Mouse (Mus musculus): ENCODE measurements around the gene Tshz2.

Tshz2 gene

GRCm38 (mm10) chr2:170043290-170043689 is 410.5 kb downstream of the Tshz2 start:
- DNase-seq (ENCODE audit: low read depth, low spot score): peak; percentile 94

DNA sequence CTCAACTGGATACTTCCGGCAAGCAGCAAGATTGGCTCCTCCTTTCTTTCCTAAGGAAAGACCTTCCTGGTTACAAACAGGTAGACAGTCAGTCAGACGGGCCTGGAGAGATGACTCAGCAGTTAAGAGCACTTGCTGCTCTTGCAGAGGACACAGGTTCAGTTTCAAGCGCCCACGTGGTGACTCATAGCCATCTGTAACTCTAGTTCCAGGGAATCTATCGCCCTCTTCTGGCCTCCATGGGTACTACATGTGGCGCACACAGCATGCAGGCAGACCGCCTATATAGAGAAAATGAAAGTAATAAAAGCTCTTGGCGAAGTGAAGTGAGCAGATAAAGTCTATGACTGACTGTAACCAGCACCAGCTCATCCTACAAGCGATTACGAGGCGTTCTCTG is 413.1 kb downstream of the Tshz2 start:
- DNase-seq (ENCODE audit: low read depth, low spot score): peak; percentile 98

GRCm38 (mm10) chr2:170046371-170047145 is 413.7 kb downstream of the Tshz2 start:
- peak; percentile 69 for DNase-seq (ENCODE audit: low read depth, low spot score)

DNA sequence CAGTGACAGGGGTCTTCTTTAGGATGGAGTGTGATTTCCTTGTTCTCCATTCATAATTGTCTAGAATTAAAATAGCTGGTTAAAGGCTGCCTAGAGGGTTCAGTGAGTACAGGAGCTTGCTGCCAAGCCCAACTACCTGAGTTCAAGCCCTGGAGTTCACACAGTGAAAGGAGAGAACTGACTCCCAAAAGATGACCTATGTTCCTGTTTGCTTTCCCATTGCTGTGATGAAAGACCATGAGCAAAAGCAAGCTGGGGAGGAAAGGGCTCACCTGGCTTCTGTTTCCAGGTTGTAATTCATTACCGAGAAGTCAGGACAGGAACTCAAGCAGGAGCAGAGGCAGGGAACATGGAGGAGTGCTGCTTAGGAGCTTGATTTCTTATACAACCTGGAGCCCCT is 416.0 kb downstream of the Tshz2 start:
- DNase-seq (ENCODE audit: low read depth, low spot score): no peak

GRCm38 (mm10) chr2:170050651-170051050 is 417.8 kb downstream of the Tshz2 start:
- no peak for DNase-seq (ENCODE audit: low read depth, low spot score)

GRCm38 (mm10) chr2:170051441-170051840 is 418.6 kb downstream of the Tshz2 start:
- no peak for DNase-seq (ENCODE audit: low read depth, low spot score)

DNA sequence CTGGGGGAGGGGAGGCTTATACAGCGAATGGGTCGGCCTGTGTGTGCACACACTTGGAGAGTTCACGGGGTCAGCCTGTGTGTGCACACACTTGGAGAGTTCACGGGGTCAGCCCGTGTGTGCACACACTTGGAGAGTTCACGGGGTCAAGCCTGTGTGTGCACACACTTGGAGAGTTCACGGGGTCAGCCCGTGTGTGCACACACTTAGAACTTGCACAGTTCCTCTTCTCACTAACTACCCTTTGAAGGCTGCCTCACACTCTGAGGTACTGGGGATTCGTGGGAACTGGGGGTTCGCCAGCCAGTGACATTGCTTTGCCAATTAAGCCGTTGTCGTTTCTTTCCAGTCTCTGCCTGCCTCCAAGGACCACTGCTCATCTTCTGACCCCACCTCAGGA is 422.1 kb downstream of the Tshz2 start:
- DNase-seq (ENCODE audit: low read depth, low spot score): no peak

DNA sequence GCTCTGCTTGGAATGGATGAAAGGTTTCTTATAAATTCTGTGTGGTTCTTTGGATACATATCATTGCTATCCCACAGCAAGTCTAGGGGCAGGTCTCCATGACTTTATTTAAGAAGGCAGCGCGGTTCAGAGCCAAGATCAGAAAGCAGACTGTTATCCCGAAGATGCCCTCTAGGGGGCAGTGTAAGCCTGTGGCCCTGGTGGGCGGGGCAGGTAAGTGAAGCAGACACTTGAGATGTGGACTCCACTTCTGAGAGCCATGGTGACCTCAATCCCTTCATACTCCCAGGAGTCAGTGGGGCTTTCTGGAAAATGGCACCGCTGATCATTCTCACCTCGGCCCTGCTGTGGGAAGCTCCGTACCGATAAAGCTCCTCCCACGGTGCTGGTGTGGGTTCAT is 422.6 kb downstream of the Tshz2 start:
- peak; percentile 88 for DNase-seq (ENCODE audit: low read depth, low spot score)

DNA sequence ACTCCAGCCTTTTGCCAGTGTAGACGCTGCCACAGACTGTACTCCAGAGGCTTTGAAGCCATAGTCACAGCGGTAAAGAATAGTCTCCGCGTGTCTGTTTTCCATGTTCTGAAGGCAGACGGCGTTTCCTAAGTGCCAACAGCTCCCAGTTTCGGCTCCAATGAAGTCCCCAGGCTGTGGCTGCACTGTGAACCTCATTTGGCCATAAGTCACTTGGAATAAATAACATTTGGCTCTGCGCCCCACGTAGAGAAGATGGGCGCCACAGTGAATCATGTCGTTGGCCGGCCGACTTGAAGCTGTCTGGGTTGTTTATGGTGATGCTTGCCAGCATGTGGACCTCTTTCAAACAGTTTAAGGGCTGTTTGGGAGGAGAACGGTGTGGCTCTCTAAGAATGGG is 426.0 kb downstream of the Tshz2 start:
- DNase-seq (ENCODE audit: low read depth, low spot score): no peak

DNA sequence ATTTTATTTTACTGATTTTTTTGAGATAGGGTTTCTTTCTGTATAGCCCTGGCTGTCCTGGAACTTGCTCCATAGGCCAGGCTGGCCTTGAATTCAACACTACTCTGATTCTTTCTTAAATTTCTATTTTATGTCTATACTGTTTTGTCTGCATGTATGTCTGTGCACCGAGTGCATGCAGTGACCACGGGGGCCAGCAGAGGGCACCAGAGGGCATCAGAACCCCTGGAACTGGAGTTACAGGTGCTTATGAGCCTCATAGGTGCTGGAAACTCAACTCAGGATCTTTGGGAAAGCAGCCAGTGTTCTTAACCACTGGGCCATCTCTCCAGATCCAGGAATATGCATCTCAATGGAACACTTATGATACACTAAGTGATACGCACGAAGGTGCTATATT is 427.3 kb downstream of the Tshz2 start:
- DNase-seq (ENCODE audit: low read depth, low spot score): peak; percentile 71

GRCm38 (mm10) chr2:170062378-170062777 is 429.6 kb downstream of the Tshz2 start:
- DNase-seq (ENCODE audit: low read depth, low spot score): no peak

- no peak for DNase-seq (ENCODE audit: low read depth, low spot score)
Observed at GRCm38 (mm10) chr2:170069976-170070375, 437.2 kb downstream of the Tshz2 start.

DNA sequence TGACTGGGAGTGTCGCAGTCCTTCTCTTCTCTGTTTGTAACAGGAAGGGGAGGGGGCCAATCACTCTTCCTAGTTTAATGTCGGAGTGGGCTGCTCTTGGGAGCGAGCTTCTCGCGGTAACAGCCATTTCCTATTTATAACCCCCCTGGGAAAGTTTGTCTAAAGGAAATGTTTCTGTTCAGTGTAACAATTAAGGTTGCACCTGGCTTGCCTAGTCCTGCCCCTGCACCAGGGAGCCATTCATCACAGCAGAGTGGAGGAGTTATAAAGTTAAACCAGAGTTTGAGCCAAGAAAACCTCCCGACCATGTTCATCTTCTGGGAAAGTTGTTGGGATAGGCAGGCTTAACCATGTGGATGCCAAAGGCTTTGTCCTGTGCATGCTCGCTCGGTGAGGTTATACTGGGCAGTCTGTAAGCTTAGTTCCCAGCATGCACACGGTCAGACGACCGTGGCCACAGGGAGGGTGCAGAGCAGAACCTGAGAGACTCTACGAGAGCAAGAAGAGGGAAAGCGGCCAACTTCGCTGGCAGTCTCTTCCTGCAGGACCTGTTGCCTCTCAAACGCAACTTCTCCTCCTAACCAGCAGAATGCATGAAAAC is 437.9 kb downstream of the Tshz2 start:
- DNase-seq (ENCODE audit: low read depth, low spot score): peak; percentile 72

- DNase-seq (ENCODE audit: low read depth, low spot score): no peak
Observed at GRCm38 (mm10) chr2:170076941-170077490, 444.2 kb downstream of the Tshz2 start.

- DNase-seq (ENCODE audit: low read depth, low spot score): no peak
Observed at GRCm38 (mm10) chr2:170078041-170078440, 445.2 kb downstream of the Tshz2 start.

- DNase-seq (ENCODE audit: low read depth, low spot score): peak; percentile 86
Observed at GRCm38 (mm10) chr2:170078442-170079017, 445.7 kb downstream of the Tshz2 start.

GRCm38 (mm10) chr2:170091563-170092443 is 459.0 kb downstream of the Tshz2 start:
- DNase-seq (ENCODE audit: low read depth, low spot score): no peak

GRCm38 (mm10) chr2:170094220-170094619 is 461.4 kb downstream of the Tshz2 start:
- DNase-seq (ENCODE audit: low read depth, low spot score): peak; percentile 80

DNA sequence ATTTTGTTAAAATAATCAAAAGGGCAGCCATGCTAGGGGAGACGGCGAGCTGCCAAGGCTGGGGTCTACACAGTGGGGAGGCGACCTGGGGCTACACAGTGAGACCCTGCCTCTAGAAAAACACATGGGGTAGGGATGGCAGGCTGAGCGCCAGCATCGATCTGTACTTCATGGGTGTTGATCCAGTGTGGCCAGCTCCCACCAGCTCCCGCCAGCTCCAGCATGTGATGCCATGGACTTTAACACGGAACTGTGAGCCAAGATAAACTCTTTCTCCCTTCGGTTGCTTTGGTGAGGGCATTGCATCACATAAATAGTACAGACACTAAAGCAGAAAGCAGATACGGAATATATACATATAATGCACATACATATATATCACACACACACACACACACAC is 462.1 kb downstream of the Tshz2 start:
- no peak for DNase-seq (ENCODE audit: low read depth, low spot score)

DNA sequence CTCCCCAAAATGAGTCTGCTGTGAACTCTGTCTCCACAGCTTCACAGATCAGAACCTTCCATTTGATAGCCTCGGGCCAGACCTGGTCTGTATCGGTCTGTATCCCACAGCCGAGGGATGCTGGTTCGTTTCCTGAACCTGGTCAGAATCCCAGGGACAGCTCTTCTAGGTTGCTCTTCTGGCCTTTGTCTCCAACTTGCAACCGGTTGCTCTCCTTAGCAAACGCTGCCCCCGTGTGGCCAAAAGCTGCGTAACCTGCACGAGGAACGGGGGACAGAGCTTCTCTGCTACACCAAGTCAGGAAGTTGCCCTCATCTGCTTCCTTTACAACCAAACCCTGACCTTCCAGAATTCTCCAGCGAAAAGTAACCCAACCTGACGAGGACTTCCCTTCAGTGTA is 468.3 kb downstream of the Tshz2 start:
- DNase-seq (ENCODE audit: low read depth, low spot score): peak; percentile 92

DNA sequence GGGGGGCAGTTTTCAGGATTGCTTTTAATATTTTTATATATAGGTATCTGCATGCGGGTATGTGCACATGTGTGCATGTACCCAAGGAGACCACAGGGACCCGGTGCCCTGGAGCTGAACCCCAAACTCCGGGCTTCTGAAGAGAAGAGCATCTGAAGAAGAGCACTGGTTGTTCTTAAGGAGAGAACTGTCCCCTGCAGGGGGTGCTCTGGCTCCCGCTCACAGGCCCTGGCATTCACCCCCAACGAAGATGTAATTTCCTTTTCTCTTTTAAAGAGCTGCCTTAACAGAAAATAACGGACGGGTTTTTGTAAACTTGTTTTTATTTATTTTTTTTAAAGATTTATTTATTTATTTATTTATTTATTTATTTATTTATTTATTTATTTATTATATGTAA is 469.1 kb downstream of the Tshz2 start:
- no peak for DNase-seq (ENCODE audit: low read depth, low spot score)

DNA sequence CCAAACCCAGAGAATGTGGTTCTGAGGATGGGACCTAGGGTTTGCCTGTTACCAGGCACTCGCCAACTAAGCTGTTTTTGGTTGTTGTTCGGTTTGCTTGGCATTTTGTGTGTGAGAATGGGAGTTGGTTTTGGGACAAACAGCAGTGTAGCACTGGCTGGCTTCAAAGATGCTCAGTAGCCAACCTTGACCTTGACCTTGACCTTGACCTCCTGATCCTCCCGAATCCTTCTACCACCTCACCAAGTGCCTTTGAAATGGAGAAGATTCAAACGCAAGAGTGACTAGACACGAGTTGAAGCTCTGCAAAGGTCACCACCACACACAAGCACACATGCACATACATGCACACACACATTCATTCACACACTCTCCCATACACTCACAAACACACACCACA is 470.5 kb downstream of the Tshz2 start:
- peak; percentile 71 for DNase-seq (ENCODE audit: low read depth, low spot score)

Data from R1 (cell line).